Mouse (Mus musculus): Measurements from ENCODE around the gene Gm20388. TPM values are rescaled to one million over a fixed set of nuclear protein-coding genes. Genes with fewer than 3 reads are reported as not detected.

Gm20388 gene
- polyA plus RNA-seq, 1 experiment: 18.7 TPM

DNA sequence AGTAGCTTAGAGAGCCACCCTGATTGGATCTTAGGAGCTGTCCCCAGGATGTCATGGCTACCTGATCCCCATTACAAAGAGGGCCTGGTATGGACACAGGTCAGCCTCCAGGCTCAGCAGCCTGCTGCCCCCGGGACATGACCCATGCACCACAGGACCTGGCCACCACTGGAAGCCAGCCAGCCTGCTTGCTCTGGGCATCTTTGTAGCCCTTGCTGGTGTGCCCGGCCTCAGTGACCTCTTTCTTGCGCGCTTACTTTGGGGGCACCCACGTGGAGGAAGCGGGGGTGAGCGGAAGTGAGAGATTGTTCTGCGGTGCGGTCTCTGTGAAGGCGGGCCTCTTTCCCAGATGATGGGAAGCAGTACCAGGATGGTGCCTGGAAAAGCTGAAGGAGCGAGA lies 641.9 kb downstream of the Gm20388 start:
- H3K4me1 ChIP-seq (ENCODE audit: control insufficient read depth, insufficient read depth, low read length): peaks cover 95% of the 10 kb centered on the region
- H3K27ac ChIP-seq (ENCODE audit: insufficient read depth, low read length): no peak overlapping the region
- no peaks in the 10 kb centered on the region for H3K27me3 ChIP-seq (ENCODE audit: control insufficient read depth, insufficient read depth, low read length)
- no peak overlapping the region for H3K4me3 ChIP-seq (replicated peaks; ENCODE audit: insufficient read depth, low read depth, low read length)
- no peak for DNase-seq
- TF ChIP-seq CTCF (IDR thresholded peaks at IDR 0.05; ENCODE audit: borderline replicate concordance, insufficient read depth, low read depth, low read length): no peak
- TF ChIP-seq POLR2A (IDR thresholded peaks at IDR 0.05; ENCODE audit: borderline replicate concordance, insufficient read depth, low read length): no peak
- WGBS: 52% methylated on average over 11 of the region's 11 CpGs

DNA sequence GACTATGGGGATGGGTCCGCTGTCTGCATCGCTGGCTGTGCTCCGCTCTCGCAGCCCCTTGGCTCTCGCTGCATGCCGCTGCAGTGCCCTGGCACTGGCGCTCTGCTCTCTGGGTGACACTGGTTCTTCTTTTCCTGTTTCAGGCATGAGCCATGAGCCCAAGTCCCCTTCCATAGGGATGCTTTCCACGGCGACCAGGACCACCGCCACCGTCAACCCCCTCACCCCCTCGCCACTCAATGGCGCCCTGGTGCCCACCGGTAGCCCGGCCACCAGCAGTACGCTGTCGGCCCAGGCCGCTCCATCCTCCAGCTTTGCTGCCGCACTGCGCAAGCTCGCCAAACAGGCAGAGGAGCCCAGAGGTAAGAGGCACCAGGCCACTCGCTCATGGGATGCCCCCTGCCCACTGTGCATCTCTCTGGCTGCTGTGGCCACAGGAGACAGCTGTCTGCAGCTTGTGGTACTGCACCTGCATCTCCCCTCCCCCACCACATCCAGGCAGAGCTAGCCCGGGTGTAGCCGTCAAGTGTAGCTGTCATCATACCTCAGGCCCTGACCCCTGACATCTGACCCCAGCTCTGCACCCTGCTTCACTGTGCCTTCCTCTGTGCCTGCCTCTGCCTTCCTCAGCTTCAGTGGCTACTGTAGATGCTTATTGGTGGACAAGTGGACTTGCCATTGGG lies 642.9 kb downstream of the Gm20388 start:
- no peak for DNase-seq
- TF ChIP-seq CTCF (IDR thresholded peaks at IDR 0.05; ENCODE audit: borderline replicate concordance, insufficient read depth, low read depth, low read length) (no peak), POLR2A (IDR thresholded peaks at IDR 0.05; ENCODE audit: borderline replicate concordance, insufficient read depth, low read length) (no peak)
- Histone ChIP-seq H3K4me1 (ENCODE audit: control insufficient read depth, insufficient read depth, low read length) (peaks cover 95% of the 10 kb centered on the region), H3K4me3 (replicated peaks; ENCODE audit: insufficient read depth, low read depth, low read length) (no peak overlapping the region), H3K27me3 (ENCODE audit: control insufficient read depth, insufficient read depth, low read length) (no peaks in the 10 kb centered on the region), H3K27ac (ENCODE audit: insufficient read depth, low read length) (no peak overlapping the region)
- 75% methylated on average over 24 of the region's 24 CpGs for WGBS

- DNase-seq: no peak
- Histone ChIP-seq H3K4me3 (replicated peaks; ENCODE audit: insufficient read depth, low read depth, low read length) (no peak overlapping the region), H3K27me3 (ENCODE audit: control insufficient read depth, insufficient read depth, low read length) (no peaks in the 10 kb centered on the region), H3K4me1 (ENCODE audit: control insufficient read depth, insufficient read depth, low read length) (peaks cover 95% of the 10 kb centered on the region), H3K27ac (ENCODE audit: insufficient read depth, low read length) (no peak overlapping the region)
- WGBS: 33% methylated on average over 18 of the region's 18 CpGs
- TF ChIP-seq POLR2A (IDR thresholded peaks at IDR 0.05; ENCODE audit: borderline replicate concordance, insufficient read depth, low read length) (no peak), CTCF (IDR thresholded peaks at IDR 0.05; ENCODE audit: borderline replicate concordance, insufficient read depth, low read depth, low read length) (no peak)
Measured at GRCm38 (mm10) chr8:120554466-120555039, 643.9 kb downstream of the Gm20388 start.

DNA sequence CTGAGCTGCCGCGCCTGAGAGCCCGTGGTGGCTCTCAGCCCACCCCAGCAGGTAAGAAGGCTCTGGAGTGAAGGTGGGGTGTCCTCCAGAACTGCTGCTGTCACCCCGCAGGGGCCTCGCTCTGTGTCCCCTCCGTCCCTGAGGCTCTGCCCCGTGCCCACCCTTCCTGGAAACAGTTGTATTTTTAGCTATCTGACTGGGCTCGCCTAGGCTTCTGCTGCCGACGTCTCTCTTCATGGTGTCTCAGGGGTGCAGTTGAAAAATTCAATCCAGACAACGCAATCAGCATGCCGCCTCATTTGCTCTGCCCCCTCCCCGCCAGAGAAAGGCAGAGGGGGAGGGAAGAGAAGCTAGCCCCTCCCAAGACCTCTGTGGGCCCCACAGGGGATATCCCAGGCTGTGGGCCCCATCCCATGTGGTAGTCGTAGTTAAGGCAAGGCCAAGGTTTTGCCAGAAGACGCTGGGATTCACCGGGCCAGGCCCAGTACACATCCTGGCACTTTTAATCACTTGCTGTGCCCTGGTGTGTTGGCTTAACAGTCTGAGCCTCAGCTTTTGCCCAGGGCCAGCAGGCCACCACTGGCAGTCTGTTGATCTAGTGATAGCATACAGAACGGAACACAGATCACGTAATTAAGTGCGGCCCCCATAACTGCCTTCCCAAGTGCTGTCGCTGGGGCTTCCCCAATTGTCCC lies 645.7 kb downstream of the Gm20388 start:
- H3K4me1 ChIP-seq (ENCODE audit: control insufficient read depth, insufficient read depth, low read length): peaks cover 95% of the 10 kb centered on the region
- no peak overlapping the region for H3K4me3 ChIP-seq (replicated peaks; ENCODE audit: insufficient read depth, low read depth, low read length)
- TF ChIP-seq CTCF (IDR thresholded peaks at IDR 0.05; ENCODE audit: borderline replicate concordance, insufficient read depth, low read depth, low read length): no peak
- TF ChIP-seq POLR2A (IDR thresholded peaks at IDR 0.05; ENCODE audit: borderline replicate concordance, insufficient read depth, low read length): no peak
- WGBS: 45% methylated on average over 20 of the region's 20 CpGs
- H3K27me3 ChIP-seq (ENCODE audit: control insufficient read depth, insufficient read depth, low read length): no peaks in the 10 kb centered on the region
- 0 out of 2 replicates have a peak overlapping the region, but pooled peaks have one; percentile 17 for H3K27ac ChIP-seq (ENCODE audit: insufficient read depth, low read length)
- peak; percentile 51 to 52 for DNase-seq

- peaks cover 95% of the 10 kb centered on the region for H3K4me1 ChIP-seq (ENCODE audit: control insufficient read depth, insufficient read depth, low read length)
- H3K4me3 ChIP-seq (replicated peaks; ENCODE audit: insufficient read depth, low read depth, low read length): no peak overlapping the region
- peak overlapping the region; percentile 6; the same call in 1 of the 2 replicates for H3K27ac ChIP-seq (ENCODE audit: insufficient read depth, low read length)
Measured at GRCm38 (mm10) chr8:120557170-120557965, 646.7 kb downstream of the Gm20388 start.

DNA sequence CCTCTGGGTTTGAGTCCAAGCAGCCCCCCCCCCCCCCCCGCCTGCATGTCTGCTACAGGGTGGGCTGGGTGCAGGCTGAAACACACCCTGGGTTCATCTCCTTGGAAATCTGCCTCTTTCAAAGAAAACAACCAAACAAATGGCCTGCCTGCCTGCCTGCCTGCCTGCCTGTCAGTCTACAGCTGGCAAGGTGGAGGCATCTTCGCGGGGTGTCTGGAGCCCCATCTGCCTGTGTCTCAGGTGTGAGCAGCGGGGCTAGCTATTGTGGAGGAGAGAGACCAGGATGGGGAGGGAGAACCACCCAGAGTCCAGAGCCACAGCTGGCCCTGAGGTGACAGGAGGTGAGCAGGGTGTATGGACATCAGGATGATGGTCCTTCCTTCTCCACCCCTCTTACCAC lies 647.5 kb downstream of the Gm20388 start:
- TF ChIP-seq POLR2A (IDR thresholded peaks at IDR 0.05; ENCODE audit: borderline replicate concordance, insufficient read depth, low read length) (no peak), CTCF (IDR thresholded peaks at IDR 0.05; ENCODE audit: borderline replicate concordance, insufficient read depth, low read depth, low read length) (no peak)
- Histone ChIP-seq H3K4me3 (replicated peaks; ENCODE audit: insufficient read depth, low read depth, low read length) (no peak overlapping the region), H3K27ac (ENCODE audit: insufficient read depth, low read length) (0 out of 2 replicates have a peak overlapping the region, but pooled peaks have one; percentile 6), H3K4me1 (ENCODE audit: control insufficient read depth, insufficient read depth, low read length) (peaks cover 94% of the 10 kb centered on the region), H3K27me3 (ENCODE audit: control insufficient read depth, insufficient read depth, low read length) (no peaks in the 10 kb centered on the region)
- 13% methylated on average over 4 of the region's 4 CpGs for WGBS
- DNase-seq: peak; percentile 53 to 57

More at GRCm38 (mm10) chr8:120557170-120557965, 646.7 kb downstream of the Gm20388 start:
- no peak for TF ChIP-seq CTCF (IDR thresholded peaks at IDR 0.05; ENCODE audit: borderline replicate concordance, insufficient read depth, low read depth, low read length)
- no peak for TF ChIP-seq POLR2A (IDR thresholded peaks at IDR 0.05; ENCODE audit: borderline replicate concordance, insufficient read depth, low read length)
- WGBS: 21% methylated on average over 15 of the region's 15 CpGs
- H3K27me3 ChIP-seq (ENCODE audit: control insufficient read depth, insufficient read depth, low read length): no peaks in the 10 kb centered on the region
- DNase-seq: peak; percentile 73 to 78

DNA sequence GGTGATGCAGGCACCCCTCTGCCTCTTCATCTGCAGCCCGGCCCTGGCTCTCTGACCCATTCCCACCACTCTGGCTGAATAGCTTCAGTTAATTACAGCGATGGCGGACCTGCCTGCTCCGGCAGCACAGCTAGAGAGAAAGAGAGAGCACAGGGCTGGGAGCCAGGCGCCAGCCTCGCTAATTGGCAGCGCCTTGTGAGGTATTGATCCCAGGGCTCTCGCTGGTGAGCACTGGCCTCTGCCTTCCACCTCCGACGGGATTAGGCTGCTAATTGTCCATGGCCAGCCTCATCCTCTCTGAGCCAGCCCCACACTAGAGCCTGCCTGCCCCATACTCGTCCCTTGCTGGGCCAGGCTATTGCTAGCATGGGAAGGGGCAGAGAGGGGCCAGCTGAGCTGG lies 649.0 kb downstream of the Gm20388 start:
- Histone ChIP-seq H3K4me1 (ENCODE audit: control insufficient read depth, insufficient read depth, low read length) (peaks cover 93% of the 10 kb centered on the region), H3K27me3 (ENCODE audit: control insufficient read depth, insufficient read depth, low read length) (no peaks in the 10 kb centered on the region), H3K27ac (ENCODE audit: insufficient read depth, low read length) (no peak overlapping the region), H3K4me3 (replicated peaks; ENCODE audit: insufficient read depth, low read depth, low read length) (no peak overlapping the region)
- no peak for DNase-seq
- TF ChIP-seq POLR2A (IDR thresholded peaks at IDR 0.05; ENCODE audit: borderline replicate concordance, insufficient read depth, low read length) (no peak), CTCF (IDR thresholded peaks at IDR 0.05; ENCODE audit: borderline replicate concordance, insufficient read depth, low read depth, low read length) (no peak)
- WGBS: 38% methylated on average over 11 of the region's 11 CpGs
